Mouse (Mus musculus): ENCODE measurements around the gene Mrps6. TPM values are rescaled to one million over a fixed set of nuclear protein-coding genes. Genes with fewer than 3 reads are reported as not detected.

The Mrps6 gene
- polyA plus RNA-seq, 1 experiment from 2014 or later: 196 TPM

DNA sequence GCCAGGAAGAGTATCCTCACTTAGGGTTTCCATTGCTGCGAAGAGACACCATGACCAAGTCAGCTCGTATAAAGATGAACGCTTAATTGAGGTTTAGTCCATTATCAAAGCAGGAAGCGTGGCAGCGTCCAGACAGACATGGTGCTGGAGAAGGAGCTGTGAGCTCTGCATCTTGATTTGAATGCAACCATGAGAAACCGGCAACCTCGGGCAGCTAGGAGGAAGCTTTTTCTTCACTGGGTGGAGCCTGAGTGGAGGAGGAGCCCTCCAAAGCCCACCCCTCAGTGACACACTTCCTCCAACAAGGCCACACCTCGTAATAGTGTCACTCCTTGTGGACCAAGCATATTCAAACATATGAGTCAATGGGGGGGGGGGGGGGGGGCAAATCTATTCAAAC lies 71.8 kb downstream of the Mrps6 start:
- Histone ChIP-seq H3K4me1 (ENCODE audit: control insufficient read depth, insufficient read depth, low read depth, low read length) (no peaks in the 10 kb centered on the region), H3K27ac (ENCODE audit: low read depth, low read length) (no peak overlapping the region), H3K36me3 (ENCODE audit: control insufficient read depth, insufficient read depth, low read length) (no peaks in the 10 kb centered on the region), H3K9me3 (ENCODE audit: control insufficient read depth, low read length) (no peaks in the 10 kb centered on the region), H3K4me3 (ENCODE audit: low read length) (no peak overlapping the region), H3K4me2 (ENCODE audit: low read length) (no peak overlapping the region), H3K9ac (ENCODE audit: low read depth, low read length) (no peak overlapping the region), H3K27me3 (replicated peaks; ENCODE audit: control insufficient read depth, insufficient read depth, low read length) (no peaks in the 10 kb centered on the region)
- 91% methylated on average over 8 of the region's 8 CpGs for WGBS
- ATAC-seq: no peak

DNA sequence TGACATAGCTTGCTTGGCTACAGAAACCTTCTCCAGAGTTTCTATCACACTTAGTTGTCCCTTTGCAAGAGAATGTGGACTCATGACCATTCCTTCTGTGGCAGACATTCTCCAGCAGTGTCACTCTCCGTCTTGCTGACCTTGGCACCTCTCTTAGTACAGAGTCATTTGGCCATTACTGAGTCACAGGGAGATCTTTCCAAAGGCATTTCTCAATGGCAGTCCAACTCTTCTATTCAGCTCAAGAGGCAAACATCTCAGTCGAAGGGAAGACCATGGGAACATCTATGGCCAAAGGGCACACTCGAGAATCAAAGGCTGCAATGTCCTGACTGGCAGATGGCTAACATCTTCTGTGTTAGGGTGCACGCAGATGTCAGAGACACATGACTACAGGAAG lies 74.4 kb downstream of the Mrps6 start:
- Histone ChIP-seq H3K36me3 (ENCODE audit: control insufficient read depth, insufficient read depth, low read length) (no peaks in the 10 kb centered on the region), H3K4me1 (ENCODE audit: control insufficient read depth, insufficient read depth, low read depth, low read length) (no peaks in the 10 kb centered on the region), H3K9me3 (ENCODE audit: control insufficient read depth, low read length) (no peaks in the 10 kb centered on the region), H3K27me3 (replicated peaks; ENCODE audit: control insufficient read depth, insufficient read depth, low read length) (no peaks in the 10 kb centered on the region), H3K4me2 (ENCODE audit: low read length) (no peak overlapping the region), H3K9ac (ENCODE audit: low read depth, low read length) (no peak overlapping the region), H3K27ac (ENCODE audit: low read depth, low read length) (no peak overlapping the region), H3K4me3 (ENCODE audit: low read length) (no peak overlapping the region)
- WGBS: 89% methylated on average over 4 of the region's 4 CpGs
- no peak for ATAC-seq

DNA sequence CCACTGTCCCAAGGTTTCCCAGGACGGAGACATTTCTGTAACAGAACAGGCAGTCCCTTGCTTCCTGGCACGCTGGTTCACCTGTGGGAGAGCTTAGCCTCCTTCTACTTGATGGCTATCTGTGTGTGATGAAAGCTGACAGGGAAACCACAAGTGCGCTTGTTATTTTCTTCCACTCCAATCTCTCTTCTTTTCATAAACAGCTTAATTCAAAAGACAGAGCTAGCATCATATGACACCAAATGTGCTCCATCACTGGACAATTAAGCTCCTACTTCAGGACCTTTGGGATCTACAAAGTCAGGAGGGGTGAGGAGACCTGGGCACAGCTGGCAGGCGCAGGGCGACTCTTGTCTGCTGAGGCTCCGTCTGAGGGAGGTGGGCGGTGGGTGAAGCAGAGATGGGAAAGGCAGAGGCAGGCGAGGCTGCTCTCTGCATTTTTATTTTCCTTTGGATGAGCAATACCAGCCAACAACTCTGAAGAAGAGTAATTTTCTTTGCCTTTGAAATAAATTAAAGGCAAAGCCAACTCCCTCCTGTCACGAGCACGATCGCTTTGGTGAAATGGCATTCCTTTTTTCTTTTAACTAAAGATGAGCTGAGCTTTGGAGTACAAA lies 76.2 kb downstream of the Mrps6 start:
- 78% methylated on average over 11 of the region's 11 CpGs for WGBS

DNA sequence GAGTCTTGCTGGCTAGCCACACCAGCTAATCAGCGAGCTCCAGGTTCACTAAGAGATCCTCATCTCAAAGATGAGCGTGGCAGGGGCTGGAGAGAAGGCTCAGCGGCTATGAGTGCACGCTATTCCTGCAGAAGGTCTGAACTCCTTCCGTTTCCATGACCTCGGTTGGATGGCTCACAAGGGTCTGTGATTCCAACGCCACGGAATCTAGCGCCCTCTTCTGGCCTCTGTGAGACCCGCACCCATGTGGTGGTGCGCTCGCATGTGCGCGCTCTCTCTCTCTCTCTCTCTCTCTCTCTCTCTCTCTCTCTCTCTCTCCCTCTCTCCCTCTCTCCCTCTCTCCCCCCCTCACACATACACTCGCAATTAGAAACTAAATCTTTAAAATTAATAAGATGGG lies 78.2 kb downstream of the Mrps6 start:
- H3K9me3 ChIP-seq (ENCODE audit: control insufficient read depth, low read length): no peaks in the 10 kb centered on the region
- no peaks in the 10 kb centered on the region for H3K36me3 ChIP-seq (ENCODE audit: control insufficient read depth, insufficient read depth, low read length)
- peaks cover 9% of the 10 kb centered on the region; the same call in 1 of the 2 replicates for H3K4me1 ChIP-seq (ENCODE audit: control insufficient read depth, insufficient read depth, low read depth, low read length)
- no peak overlapping the region for H3K27ac ChIP-seq (ENCODE audit: low read depth, low read length)
- no peak overlapping the region for H3K4me3 ChIP-seq (ENCODE audit: low read length)
- WGBS: 91% methylated on average over 15 of the region's 15 CpGs
- H3K27me3 ChIP-seq (replicated peaks; ENCODE audit: control insufficient read depth, insufficient read depth, low read length): no peaks in the 10 kb centered on the region
- H3K9ac ChIP-seq (ENCODE audit: low read depth, low read length): no peak overlapping the region
- H3K4me2 ChIP-seq (ENCODE audit: low read length): no peak overlapping the region
- ATAC-seq: no peak

More for the DNA sequence above, 76.2 kb downstream of the Mrps6 start:
- H3K27me3 ChIP-seq (replicated peaks; ENCODE audit: control insufficient read depth, insufficient read depth, low read length): no peaks in the 10 kb centered on the region
- H3K4me2 ChIP-seq (ENCODE audit: low read length): no peak overlapping the region
- no peak overlapping the region for H3K9ac ChIP-seq (ENCODE audit: low read depth, low read length)
- H3K27ac ChIP-seq (ENCODE audit: low read depth, low read length): peak overlapping the region; percentile 19; the same call in 1 of the 2 replicates
- H3K9me3 ChIP-seq (ENCODE audit: control insufficient read depth, low read length): no peaks in the 10 kb centered on the region
- no peak for ATAC-seq
- H3K36me3 ChIP-seq (ENCODE audit: control insufficient read depth, insufficient read depth, low read length): no peaks in the 10 kb centered on the region
- H3K4me1 ChIP-seq (ENCODE audit: control insufficient read depth, insufficient read depth, low read depth, low read length): peaks cover under 1% of the 10 kb centered on the region; the same call in 1 of the 2 replicates
- no peak overlapping the region for H3K4me3 ChIP-seq (ENCODE audit: low read length)

DNA sequence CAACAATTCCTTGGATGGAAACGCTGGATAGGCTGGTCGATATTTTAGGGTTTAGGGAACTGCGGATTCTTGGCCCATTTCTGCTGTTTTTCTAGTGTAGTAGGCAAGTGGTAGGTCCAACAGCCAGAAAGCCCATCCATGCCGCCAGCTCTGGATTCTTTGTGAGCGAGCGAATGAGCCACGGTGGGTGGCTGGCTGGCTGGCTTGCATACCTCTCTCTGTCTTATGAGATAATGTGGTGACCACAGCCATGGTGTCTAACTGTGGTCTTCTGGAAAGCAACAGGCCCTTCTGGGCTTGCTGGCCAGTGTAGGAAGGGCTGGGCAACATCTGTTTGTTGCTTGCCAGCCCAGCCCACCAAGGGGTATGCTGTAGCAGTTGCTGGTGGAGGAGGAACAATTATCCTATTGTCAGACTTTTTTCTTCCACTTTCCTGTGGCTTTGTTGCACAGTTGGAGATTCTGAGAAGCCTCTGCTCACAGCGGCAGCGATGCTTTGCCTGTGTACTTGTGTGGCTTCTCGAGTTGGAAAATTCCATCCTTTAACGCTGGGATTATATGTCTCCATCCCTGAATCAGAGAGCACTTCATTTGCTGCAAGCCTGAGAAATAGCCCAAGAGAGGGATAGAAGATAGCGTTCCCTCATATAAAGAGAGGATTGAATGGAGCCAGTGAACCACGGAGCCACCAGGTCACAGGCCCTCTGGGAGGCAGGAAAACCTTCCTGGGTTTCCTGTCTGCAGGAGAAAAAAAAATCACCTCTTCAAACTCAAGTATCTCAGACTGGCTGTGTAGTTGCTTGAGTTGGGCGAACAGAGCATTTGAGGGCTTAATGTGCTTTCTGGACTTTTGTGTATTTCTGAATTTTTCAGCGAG lies 81.6 kb downstream of the Mrps6 start:
- WGBS: 28% methylated on average over 15 of the region's 15 CpGs

DNA sequence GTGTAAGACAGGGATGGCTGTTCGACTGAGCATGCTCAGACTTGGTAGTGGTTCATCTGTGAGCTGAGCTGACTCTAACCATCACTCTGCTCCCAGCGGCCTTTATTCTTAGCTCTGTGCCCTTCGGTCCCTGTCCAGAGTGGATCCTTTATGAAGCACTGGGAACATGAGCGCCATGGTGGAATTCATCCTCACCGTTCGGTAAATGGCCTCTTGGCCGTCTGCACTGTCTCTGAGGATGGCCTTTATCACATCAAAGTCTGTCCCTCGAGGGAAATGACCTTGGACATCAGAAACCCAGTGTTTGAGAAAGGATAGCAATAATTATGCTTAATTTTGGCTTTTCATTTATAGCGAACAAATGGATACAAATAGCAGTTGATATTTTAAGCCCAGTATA lies 82.3 kb downstream of the Mrps6 start:
- ATAC-seq: no peak
- Histone ChIP-seq H3K4me1 (ENCODE audit: control insufficient read depth, insufficient read depth, low read depth, low read length) (peaks cover 9% of the 10 kb centered on the region; the same call in 1 of the 2 replicates), H3K4me3 (ENCODE audit: low read length) (no peak overlapping the region), H3K27ac (ENCODE audit: low read depth, low read length) (no peak overlapping the region), H3K36me3 (ENCODE audit: control insufficient read depth, insufficient read depth, low read length) (no peaks in the 10 kb centered on the region), H3K27me3 (replicated peaks; ENCODE audit: control insufficient read depth, insufficient read depth, low read length) (no peaks in the 10 kb centered on the region), H3K9ac (ENCODE audit: low read depth, low read length) (no peak overlapping the region), H3K4me2 (ENCODE audit: low read length) (no peak overlapping the region), H3K9me3 (ENCODE audit: control insufficient read depth, low read length) (no peaks in the 10 kb centered on the region)
- 56% methylated on average over 9 of the region's 9 CpGs for WGBS

More for the DNA sequence above, 81.6 kb downstream of the Mrps6 start:
- Histone ChIP-seq H3K27me3 (replicated peaks; ENCODE audit: control insufficient read depth, insufficient read depth, low read length) (no peaks in the 10 kb centered on the region), H3K4me3 (ENCODE audit: low read length) (no peak overlapping the region), H3K4me2 (ENCODE audit: low read length) (no peak overlapping the region), H3K9ac (ENCODE audit: low read depth, low read length) (no peak overlapping the region), H3K27ac (ENCODE audit: low read depth, low read length) (peak overlapping the region; percentile 46), H3K4me1 (ENCODE audit: control insufficient read depth, insufficient read depth, low read depth, low read length) (peaks cover 9% of the 10 kb centered on the region; the same call in 1 of the 2 replicates), H3K9me3 (ENCODE audit: control insufficient read depth, low read length) (no peaks in the 10 kb centered on the region), H3K36me3 (ENCODE audit: control insufficient read depth, insufficient read depth, low read length) (no peaks in the 10 kb centered on the region)
- ATAC-seq: peak; percentile 51; the same call in 1 of the 2 replicates

DNA sequence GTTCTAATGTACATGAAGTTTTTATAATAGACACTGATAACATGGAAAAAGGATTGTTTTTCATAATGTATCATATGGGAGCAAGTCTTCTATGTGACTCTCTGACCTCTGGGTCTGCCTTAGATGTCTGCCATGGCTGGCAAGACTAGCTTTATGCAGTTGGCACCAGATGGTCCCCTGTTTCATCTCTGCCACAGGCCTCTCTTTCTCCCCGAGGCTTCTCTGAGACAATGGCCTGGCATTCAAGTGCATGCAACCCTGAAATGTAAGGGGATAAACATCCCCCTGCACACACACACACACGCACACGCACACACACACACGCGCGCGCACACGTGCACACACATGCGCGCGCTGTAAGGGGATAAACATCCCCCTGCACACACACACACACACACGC lies 83.0 kb downstream of the Mrps6 start:
- Histone ChIP-seq H3K36me3 (ENCODE audit: control insufficient read depth, insufficient read depth, low read length) (no peaks in the 10 kb centered on the region), H3K27ac (ENCODE audit: low read depth, low read length) (no peak overlapping the region), H3K9me3 (ENCODE audit: control insufficient read depth, low read length) (no peaks in the 10 kb centered on the region), H3K4me2 (ENCODE audit: low read length) (no peak overlapping the region), H3K4me3 (ENCODE audit: low read length) (no peak overlapping the region), H3K4me1 (ENCODE audit: control insufficient read depth, insufficient read depth, low read depth, low read length) (peaks cover 9% of the 10 kb centered on the region; the same call in 1 of the 2 replicates), H3K27me3 (replicated peaks; ENCODE audit: control insufficient read depth, insufficient read depth, low read length) (no peaks in the 10 kb centered on the region), H3K9ac (ENCODE audit: low read depth, low read length) (no peak overlapping the region)
- 78% methylated on average over 12 of the region's 12 CpGs for WGBS
- no peak for ATAC-seq

DNA sequence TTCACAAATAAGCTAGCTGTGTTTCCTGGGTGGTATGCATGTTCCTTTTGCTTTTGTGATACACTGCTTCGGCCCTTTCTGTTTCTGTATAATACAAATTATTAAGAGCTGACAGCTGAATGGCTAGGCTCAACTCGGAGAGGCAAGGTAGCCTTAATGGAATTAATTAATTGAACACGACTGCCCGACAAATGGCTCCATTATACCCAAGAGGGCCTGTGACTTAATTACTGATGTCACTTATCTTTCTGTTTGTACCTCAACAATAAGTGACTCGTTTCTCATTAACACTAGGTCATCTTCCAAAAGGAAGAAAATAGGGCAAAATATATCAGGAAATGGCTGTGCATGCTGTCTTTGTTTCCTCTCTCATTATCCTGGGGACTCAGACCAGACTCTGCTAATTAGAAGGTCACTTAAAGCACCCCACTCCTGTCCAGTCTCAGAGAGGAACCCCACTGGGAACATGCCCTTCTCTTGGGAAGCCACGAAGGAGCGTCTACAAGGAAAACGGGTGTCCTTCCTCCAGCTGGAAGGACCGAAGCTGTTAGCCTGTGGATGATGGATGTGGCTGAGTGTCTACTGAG lies 84.4 kb downstream of the Mrps6 start:
- no peak for ATAC-seq
- Histone ChIP-seq H3K9me3 (ENCODE audit: control insufficient read depth, low read length) (no peaks in the 10 kb centered on the region), H3K4me3 (ENCODE audit: low read length) (no peak overlapping the region), H3K36me3 (ENCODE audit: control insufficient read depth, insufficient read depth, low read length) (no peaks in the 10 kb centered on the region), H3K4me1 (ENCODE audit: control insufficient read depth, insufficient read depth, low read depth, low read length) (peaks cover 9% of the 10 kb centered on the region; the same call in 1 of the 2 replicates), H3K9ac (ENCODE audit: low read depth, low read length) (no peak overlapping the region; the same call in 1 of the 2 replicates), H3K27ac (ENCODE audit: low read depth, low read length) (no peak overlapping the region; the same call in 1 of the 2 replicates), H3K4me2 (ENCODE audit: low read length) (no peak overlapping the region), H3K27me3 (replicated peaks; ENCODE audit: control insufficient read depth, insufficient read depth, low read length) (no peaks in the 10 kb centered on the region)
- 38% methylated on average over 9 of the region's 9 CpGs for WGBS
